Mouse (Mus musculus) lung, adult 2 months (tissue): ENCODE measurements around the gene Soat2.

Experiments
- CTCF ChIP-seq: fragments of 200-500 bp; IDR thresholded peaks from 2 replicates; pipeline ENCODE4 v1.5.1; 2011; ENCODE audit warnings: mild to moderate bottlenecking, low read length, control low read depth; ENCODE audit not compliant: insufficient read depth
- POLR2A ChIP-seq: fragments of 200-500 bp; IDR thresholded peaks from 2 replicates; pipeline ENCODE4 v1.6.1; 2011; ENCODE audit warnings: low read depth, mild to moderate bottlenecking, control low read depth, low read length, borderline replicate concordance; ENCODE audit errors: extremely low read depth

- no peak for TF ChIP-seq CTCF
- TF ChIP-seq POLR2A: no peak
Measured at GRCm38 (mm10) chr15:102113674-102114073, 36.7 kb upstream of the Soat2 start.
